Mouse (Mus musculus): ENCODE results near the gene Sbk2.

The Sbk2 gene

GRCm38 (mm10) chr7:4922931-4923565, 41.2 kb downstream of the Sbk2 start:
- peak; percentile 90 for DNase-seq (ENCODE audit: low read depth, low spot score)

GRCm38 (mm10) chr7:4922508-4922907, 41.7 kb downstream of the Sbk2 start:
- DNase-seq (ENCODE audit: low read depth, low spot score) = peak; percentile 92

GRCm38 (mm10) chr7:4921824-4922482, 42.3 kb downstream of the Sbk2 start, which contains the start of gene Nat14:
Gene Nat14, plus strand, starts transcription at chr7:4922028.
- DNase-seq (ENCODE audit: low read depth, low spot score) = no peak

GRCm38 (mm10) chr7:4920976-4921823, 43.0 kb downstream of the Sbk2 start:
- no peak for DNase-seq (ENCODE audit: low read depth, low spot score)

- DNase-seq (ENCODE audit: low read depth, low spot score) = no peak
Measured at GRCm38 (mm10) chr7:4920496-4920895, 43.7 kb downstream of the Sbk2 start.

- DNase-seq (ENCODE audit: low read depth, low spot score) = no peak
Measured at GRCm38 (mm10) chr7:4919971-4920370, 44.2 kb downstream of the Sbk2 start.

GRCm38 (mm10) chr7:4919096-4919495, 45.1 kb downstream of the Sbk2 start:
- no peak for DNase-seq (ENCODE audit: low read depth, low spot score)

- no peak for DNase-seq (ENCODE audit: low read depth, low spot score)
Measured at GRCm38 (mm10) chr7:4918681-4919080, 45.5 kb downstream of the Sbk2 start.

GRCm38 (mm10) chr7:4917494-4917893, 46.7 kb downstream of the Sbk2 start:
- DNase-seq (ENCODE audit: low read depth, low spot score) = no peak

- peak; percentile 70 for DNase-seq (ENCODE audit: low read depth, low spot score)
Measured at GRCm38 (mm10) chr7:4915669-4916416, 48.4 kb downstream of the Sbk2 start.

- peak; percentile 96 for DNase-seq (ENCODE audit: low read depth, low spot score)
Measured at GRCm38 (mm10) chr7:4915007-4915665, 49.1 kb downstream of the Sbk2 start, which contains the start of gene Zfp628. Gene Zfp628, plus strand, starts transcription at chr7:4915217.

GRCm38 (mm10) chr7:4912248-4912647, 52.0 kb downstream of the Sbk2 start:
- DNase-seq (ENCODE audit: low read depth, low spot score) = no peak

- DNase-seq (ENCODE audit: low read depth, low spot score) = peak; percentile 68
Measured at GRCm38 (mm10) chr7:4911561-4911960, 52.6 kb downstream of the Sbk2 start.

GRCm38 (mm10) chr7:4906466-4906950, 57.7 kb downstream of the Sbk2 start, which contains the start of gene Gm36210:
Gene Gm36210, minus strand, starts transcription at chr7:4906516.
- no peak for DNase-seq (ENCODE audit: low read depth, low spot score)

GRCm38 (mm10) chr7:4902404-4902803, 61.8 kb downstream of the Sbk2 start:
- no peak for DNase-seq (ENCODE audit: low read depth, low spot score)

- no peak for DNase-seq (ENCODE audit: low read depth, low spot score)
Measured at GRCm38 (mm10) chr7:4901171-4901570, 63.0 kb downstream of the Sbk2 start.

GRCm38 (mm10) chr7:4900523-4900851, 63.7 kb downstream of the Sbk2 start:
- DNase-seq (ENCODE audit: low read depth, low spot score) = no peak

GRCm38 (mm10) chr7:4899649-4900522, 64.3 kb downstream of the Sbk2 start:
- DNase-seq (ENCODE audit: low read depth, low spot score) = no peak

GRCm38 (mm10) chr7:4898851-4899648, 65.2 kb downstream of the Sbk2 start:
- DNase-seq (ENCODE audit: low read depth, low spot score) = no peak

Data from mesoderm, embryonic 11.5 days (tissue).